Mouse (Mus musculus): ENCODE measurements at regions not wholly inside any gene's neighbourhood (a gene's known extent, or its start where the extent isn't known, plus 50 kb on each side); places are given as distances from the start of the nearest gene placed in this dataset.

DNA sequence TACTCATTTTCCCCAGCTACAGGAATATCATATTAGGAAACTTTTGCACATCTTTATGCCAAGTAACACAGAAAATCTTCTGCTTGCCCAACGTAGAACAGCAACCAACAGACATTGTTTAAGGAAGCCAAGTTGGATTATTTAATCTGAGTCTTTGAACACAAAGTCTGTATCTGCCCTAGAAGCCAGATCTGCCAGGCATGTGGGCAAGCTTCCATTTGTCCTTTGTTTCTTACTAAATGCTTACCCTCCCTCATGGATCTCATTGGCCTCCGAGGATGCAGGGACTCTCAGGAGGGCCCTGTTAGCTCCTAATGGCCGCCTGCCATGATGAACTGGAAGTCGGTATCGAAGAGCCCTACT, 102.5 kb upstream of the Itga4 start:
- Histone ChIP-seq H3K27ac (replicated peaks) (no peak overlapping the region), H3K4me3 (no peak overlapping the region), H3K27me3 (ENCODE audit: low read depth, poor library complexity, severe bottlenecking) (no peaks in the 10 kb centered on the region), H3K4me1 (no peaks in the 10 kb centered on the region), H3K36me3 (no peaks in the 10 kb centered on the region), H3K9me3 (replicated peaks) (no peaks in the 10 kb centered on the region)
- DNase-seq (ENCODE audit: low spot score): no peak
- 88% methylated on average over 5 of the region's 5 CpGs for WGBS

GRCm38 (mm10) chr2:79153070-79153469, 102.2 kb upstream of the Itga4 start:
- Histone ChIP-seq H3K9me3 (replicated peaks) (no peaks in the 10 kb centered on the region), H3K36me3 (no peaks in the 10 kb centered on the region), H3K4me1 (no peaks in the 10 kb centered on the region), H3K27me3 (ENCODE audit: low read depth, poor library complexity, severe bottlenecking) (no peaks in the 10 kb centered on the region), H3K27ac (replicated peaks) (no peak overlapping the region), H3K4me3 (no peak overlapping the region)
- 88% methylated on average over 4 of the region's 4 CpGs for WGBS
- no peak for DNase-seq (ENCODE audit: low spot score)

- H3K4me1 ChIP-seq: no peaks in the 10 kb centered on the region
- no peaks in the 10 kb centered on the region for H3K9me3 ChIP-seq (replicated peaks)
- WGBS: 86% methylated on average over 3 of the region's 3 CpGs
- no peaks in the 10 kb centered on the region for H3K36me3 ChIP-seq
- DNase-seq (ENCODE audit: low spot score): no peak
- no peaks in the 10 kb centered on the region for H3K27me3 ChIP-seq (ENCODE audit: low read depth, poor library complexity, severe bottlenecking)
- H3K4me3 ChIP-seq: no peak overlapping the region
- H3K27ac ChIP-seq (replicated peaks): no peak overlapping the region
Measured at GRCm38 (mm10) chr2:79158450-79159055, 96.7 kb upstream of the Itga4 start.

DNA sequence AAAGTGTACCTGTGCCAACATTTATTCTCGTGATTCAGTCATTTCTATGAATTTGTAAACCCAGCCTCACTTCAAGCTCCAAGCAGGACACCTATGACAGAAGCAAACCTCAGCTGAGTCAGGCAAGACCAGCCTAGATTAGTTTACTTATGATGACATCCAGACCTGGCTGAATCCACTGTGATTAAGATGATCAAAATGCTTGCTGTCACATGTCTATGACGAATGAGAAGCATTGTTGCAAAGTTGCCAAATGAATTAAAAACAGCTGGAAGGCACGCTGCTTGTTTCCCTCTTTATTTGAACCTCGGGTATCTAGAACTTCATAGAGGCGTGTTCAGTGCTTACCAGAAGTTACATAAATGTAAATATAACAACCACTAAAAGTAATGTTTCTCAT, 95.9 kb upstream of the Itga4 start:
- WGBS: 80% methylated on average over 5 of the region's 5 CpGs
- Histone ChIP-seq H3K9me3 (replicated peaks) (no peaks in the 10 kb centered on the region), H3K4me3 (no peak overlapping the region), H3K27ac (replicated peaks) (no peak overlapping the region), H3K27me3 (ENCODE audit: low read depth, poor library complexity, severe bottlenecking) (no peaks in the 10 kb centered on the region), H3K4me1 (no peaks in the 10 kb centered on the region), H3K36me3 (no peaks in the 10 kb centered on the region)
- no peak for DNase-seq (ENCODE audit: low spot score)

GRCm38 (mm10) chr2:79172967-79173919, 82.0 kb upstream of the Itga4 start:
- H3K36me3 ChIP-seq: no peaks in the 10 kb centered on the region
- H3K4me3 ChIP-seq: no peak overlapping the region
- no peak overlapping the region for H3K27ac ChIP-seq (replicated peaks)
- no peaks in the 10 kb centered on the region; the same call in 1 of the 2 replicates for H3K4me1 ChIP-seq
- no peaks in the 10 kb centered on the region for H3K27me3 ChIP-seq (ENCODE audit: low read depth, poor library complexity, severe bottlenecking)
- DNase-seq (ENCODE audit: low spot score): no peak
- 65% methylated on average over 7 of the region's 7 CpGs for WGBS
- 0 out of 2 replicates have a peak, but pooled peaks cover 3% of the 10 kb centered on the region for H3K9me3 ChIP-seq (replicated peaks)

- H3K27ac ChIP-seq (replicated peaks): no peak overlapping the region
- 0 out of 2 replicates have a peak, but pooled peaks cover 3% of the 10 kb centered on the region for H3K9me3 ChIP-seq (replicated peaks)
- 95% methylated on average over 4 of the region's 4 CpGs for WGBS
- H3K27me3 ChIP-seq (ENCODE audit: low read depth, poor library complexity, severe bottlenecking): no peaks in the 10 kb centered on the region
- H3K36me3 ChIP-seq: no peaks in the 10 kb centered on the region
- H3K4me1 ChIP-seq: no peaks in the 10 kb centered on the region; the same call in 1 of the 2 replicates
- no peak overlapping the region for H3K4me3 ChIP-seq
- no peak for DNase-seq (ENCODE audit: low spot score)
Measured at GRCm38 (mm10) chr2:79174282-79174681, 80.9 kb upstream of the Itga4 start.

DNA sequence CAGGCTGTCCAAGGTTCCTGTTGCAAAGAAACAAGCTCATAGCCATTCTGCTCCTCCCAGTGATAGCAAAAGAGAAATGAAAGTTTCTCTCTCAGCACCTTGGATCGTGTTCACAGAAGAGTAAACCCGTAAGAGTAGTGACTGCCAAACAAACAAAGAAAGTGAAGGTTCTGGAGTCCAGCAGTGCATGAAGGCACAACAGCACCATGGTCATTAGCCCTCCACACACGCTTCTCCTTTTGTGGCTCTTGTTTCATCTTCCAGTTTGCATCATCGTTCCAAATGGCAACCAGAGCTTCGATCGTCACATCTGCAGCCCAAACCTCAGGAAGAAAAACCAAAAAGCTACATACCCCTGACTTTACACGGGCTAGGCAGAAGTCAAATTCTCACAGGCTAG, 74.4 kb upstream of the Itga4 start:
- Histone ChIP-seq H3K4me3 (no peak overlapping the region), H3K36me3 (no peaks in the 10 kb centered on the region), H3K27me3 (ENCODE audit: low read depth, poor library complexity, severe bottlenecking) (no peaks in the 10 kb centered on the region), H3K27ac (replicated peaks) (no peak overlapping the region), H3K4me1 (peaks cover 6% of the 10 kb centered on the region; the same call in 1 of the 2 replicates), H3K9me3 (replicated peaks) (no peaks in the 10 kb centered on the region)
- DNase-seq (ENCODE audit: low spot score): no peak
- 75% methylated on average over 7 of the region's 7 CpGs for WGBS

DNA sequence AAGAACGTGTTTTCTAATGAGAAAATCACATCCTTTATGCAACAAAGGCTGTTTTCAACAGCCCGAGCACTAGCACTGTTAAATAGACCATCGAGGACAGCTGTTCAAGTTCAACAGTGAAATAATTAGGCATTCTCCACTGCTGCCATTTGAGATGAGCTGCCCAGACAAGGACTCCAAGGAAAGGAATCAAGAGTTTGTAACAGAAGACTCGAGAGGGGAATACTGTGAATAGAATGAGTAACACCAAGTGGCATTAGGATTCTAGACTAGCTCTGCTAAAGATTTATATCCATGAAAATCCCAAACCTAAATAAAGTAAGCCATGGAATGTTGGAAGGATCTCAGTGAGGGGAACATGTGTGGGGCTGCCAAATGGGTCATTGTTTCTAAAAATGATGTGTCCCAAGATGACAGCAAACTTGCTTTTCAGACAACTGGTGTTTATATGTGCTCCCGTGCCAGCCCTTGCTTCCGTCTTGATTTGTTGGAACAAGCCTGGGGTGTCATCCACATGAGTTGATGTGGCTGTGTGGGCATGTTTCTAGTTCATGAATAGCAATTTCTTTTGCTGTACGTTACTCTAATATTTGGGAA, 72.1 kb upstream of the Itga4 start:
- Histone ChIP-seq H3K4me3 (no peak overlapping the region), H3K27ac (replicated peaks) (no peak overlapping the region), H3K36me3 (no peaks in the 10 kb centered on the region), H3K27me3 (ENCODE audit: low read depth, poor library complexity, severe bottlenecking) (no peaks in the 10 kb centered on the region), H3K4me1 (peaks cover 6% of the 10 kb centered on the region; the same call in 1 of the 2 replicates), H3K9me3 (replicated peaks) (no peaks in the 10 kb centered on the region)
- WGBS: 87% methylated on average over 7 of the region's 7 CpGs
- DNase-seq (ENCODE audit: low spot score): no peak

GRCm38 (mm10) chr2:79185234-79186101, 69.8 kb upstream of the Itga4 start:
- WGBS: 91% methylated on average over 11 of the region's 11 CpGs

DNA sequence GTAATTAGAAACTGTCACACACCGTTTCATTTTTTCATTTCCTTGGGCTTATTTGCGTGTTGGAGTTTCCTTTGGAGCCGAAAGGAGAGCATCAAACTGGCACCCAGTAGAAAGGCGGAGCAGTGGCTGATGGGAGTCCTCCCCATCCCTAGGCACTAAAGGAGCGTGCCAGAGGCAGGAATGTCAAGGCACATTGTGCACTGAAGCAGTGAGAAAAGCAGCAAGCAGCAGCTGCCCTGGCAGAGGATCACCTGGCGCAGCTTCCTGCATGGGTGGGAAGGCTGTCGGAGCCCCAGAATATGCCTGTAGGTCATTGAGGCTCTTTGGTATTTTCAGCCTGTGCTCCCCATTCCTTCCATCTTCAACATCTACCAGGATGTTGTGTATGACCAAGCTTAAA, 68.3 kb upstream of the Itga4 start:
- H3K36me3 ChIP-seq: no peaks in the 10 kb centered on the region
- H3K4me3 ChIP-seq: no peak overlapping the region
- WGBS: 90% methylated on average over 7 of the region's 7 CpGs
- no peaks in the 10 kb centered on the region for H3K9me3 ChIP-seq (replicated peaks)
- H3K27ac ChIP-seq (replicated peaks): no peak overlapping the region
- peaks cover 3% of the 10 kb centered on the region; the same call in 1 of the 2 replicates for H3K4me1 ChIP-seq
- DNase-seq (ENCODE audit: low spot score): no peak
- H3K27me3 ChIP-seq (ENCODE audit: low read depth, poor library complexity, severe bottlenecking): no peaks in the 10 kb centered on the region

More at GRCm38 (mm10) chr2:79185234-79186101, 69.8 kb upstream of the Itga4 start:
- H3K9me3 ChIP-seq (replicated peaks): no peaks in the 10 kb centered on the region
- H3K4me1 ChIP-seq: peaks cover 6% of the 10 kb centered on the region; the same call in 1 of the 2 replicates
- no peak for DNase-seq (ENCODE audit: low spot score)
- H3K27me3 ChIP-seq (ENCODE audit: low read depth, poor library complexity, severe bottlenecking): no peaks in the 10 kb centered on the region
- H3K27ac ChIP-seq (replicated peaks): no peak overlapping the region
- no peaks in the 10 kb centered on the region for H3K36me3 ChIP-seq
- no peak overlapping the region for H3K4me3 ChIP-seq

DNA sequence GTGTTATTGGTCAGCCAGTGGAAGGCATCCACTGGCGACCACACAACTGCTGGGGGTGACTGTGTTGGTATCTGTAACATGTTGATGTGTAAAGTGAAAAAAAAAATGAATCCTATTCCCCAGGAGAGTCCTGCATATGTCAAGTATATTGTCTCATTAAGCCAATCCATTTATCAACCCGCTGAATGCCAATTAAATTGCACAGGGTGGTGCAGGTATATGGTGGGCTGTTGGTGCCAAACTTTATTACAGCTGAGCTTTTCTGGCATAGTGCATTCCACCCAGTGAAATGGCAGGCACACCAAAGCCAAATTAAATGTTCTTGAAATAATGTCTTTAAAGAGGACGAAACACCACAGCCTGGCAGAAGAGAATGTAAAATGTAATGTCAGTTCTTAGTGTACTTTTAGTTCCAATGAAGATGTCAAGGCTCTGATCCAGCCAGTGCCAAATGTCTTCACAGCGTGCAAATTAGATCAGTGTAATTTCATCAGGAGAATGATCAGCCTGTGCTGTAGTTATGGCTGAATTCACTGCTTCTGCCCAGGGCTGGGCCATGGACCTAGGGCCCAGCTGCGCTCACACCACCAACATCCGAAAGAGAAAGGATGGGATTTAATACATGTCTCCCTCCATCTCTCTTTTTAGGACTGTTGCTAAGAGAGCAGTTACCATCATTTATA, 66.6 kb upstream of the Itga4 start:
- H3K36me3 ChIP-seq: no peaks in the 10 kb centered on the region
- no peak for DNase-seq (ENCODE audit: low spot score)
- peaks cover 3% of the 10 kb centered on the region; the same call in 1 of the 2 replicates for H3K4me1 ChIP-seq
- H3K27me3 ChIP-seq (ENCODE audit: low read depth, poor library complexity, severe bottlenecking): no peaks in the 10 kb centered on the region
- H3K4me3 ChIP-seq: no peak overlapping the region
- 87% methylated on average over 6 of the region's 6 CpGs for WGBS
- H3K9me3 ChIP-seq (replicated peaks): no peaks in the 10 kb centered on the region
- H3K27ac ChIP-seq (replicated peaks): no peak overlapping the region

DNA sequence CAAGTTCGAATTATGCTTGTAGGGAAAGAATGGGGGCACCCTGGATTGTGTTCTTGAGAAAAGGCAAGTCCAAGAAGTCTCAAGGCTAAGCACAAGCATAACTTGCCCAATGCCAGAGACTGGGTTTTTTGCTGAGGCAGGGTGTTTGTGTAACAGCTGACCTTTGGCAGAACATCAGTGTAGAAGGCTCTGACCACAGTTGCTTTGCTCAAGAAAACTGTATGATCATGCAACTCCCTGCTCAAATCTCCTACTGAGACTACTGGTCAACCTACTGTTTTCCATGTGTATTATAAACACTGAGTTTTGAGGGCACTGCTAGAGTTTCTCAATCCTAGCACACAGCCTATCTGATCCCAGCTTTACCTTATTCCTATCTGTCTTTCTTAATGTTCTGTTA, 61.4 kb upstream of the Itga4 start:
- Histone ChIP-seq H3K27ac (replicated peaks) (no peak overlapping the region), H3K36me3 (no peaks in the 10 kb centered on the region), H3K4me1 (no peaks in the 10 kb centered on the region), H3K27me3 (ENCODE audit: low read depth, poor library complexity, severe bottlenecking) (no peaks in the 10 kb centered on the region), H3K4me3 (no peak overlapping the region), H3K9me3 (replicated peaks) (no peaks in the 10 kb centered on the region)
- no peak for DNase-seq (ENCODE audit: low spot score)
- 84% methylated on average over 1 of the region's 1 CpGs for WGBS
